Mouse (Mus musculus): ENCODE measurements at regions not wholly inside any gene's neighbourhood (a gene's known extent, or its start where the extent isn't known, plus 50 kb on each side); places are given as distances from the start of the nearest gene placed in this dataset.

DNA sequence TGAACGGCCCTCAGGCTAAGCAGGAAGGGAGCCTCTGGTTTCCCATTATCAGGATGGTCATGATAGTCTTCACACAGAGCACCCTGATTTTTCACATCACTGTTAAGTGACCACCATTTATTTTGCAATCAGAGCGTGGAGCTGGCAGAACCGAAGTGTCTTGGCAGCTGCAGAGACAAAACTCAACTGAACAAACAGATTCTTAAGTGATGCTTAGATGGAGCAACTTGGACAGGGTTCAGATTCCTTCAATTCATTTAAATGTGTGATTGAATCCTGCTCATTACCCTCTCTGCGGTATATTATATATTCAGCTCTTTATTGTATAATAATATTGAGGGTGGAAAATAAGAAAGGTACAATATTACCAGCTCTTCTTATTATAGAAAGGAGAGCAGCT, 101.7 kb upstream of the Tank start:
- no peak for TF ChIP-seq CTCF (IDR thresholded peaks at IDR 0.05; ENCODE audit: low read depth, low read length)
- no peak for TF ChIP-seq POLR2A (IDR thresholded peaks at IDR 0.05; ENCODE audit: extremely low read depth, insufficient read depth, low read length)
